Mouse (Mus musculus) left cerebral cortex, postnatal 10 days (tissue): ENCODE measurements around the gene Zfp365. TPM values are rescaled to one million over a fixed set of nuclear protein-coding genes. Genes with fewer than 3 reads are reported as not detected.

Experiments used
- DNase-seq, 2 experiments: peaks; one replicate each; pipeline ENCODE4 v3.0.0; 2021 to 2022; ENCODE audit warnings: low spot score in 2 of 2, mixed read lengths in 1 of 2; ENCODE audit errors: extremely low spot score in 1 of 2
- intact Hi-C: fragments of 180-260 bp; cut with DNase I; formaldehyde crosslinking; loops from one replicate; pipeline ENCODE4 v1.15.1; 2025
- total RNA-seq, 2 experiments: library from RNA; stranded (reverse); gene quantifications; 2 replicates each; pipeline ENCODE4 v1.2.3; 2021

Gene Zfp365
- total RNA-seq, 2 experiments from 2014 or later: 131 to 132 TPM

- no peak for DNase-seq
Measured at GRCm38 (mm10) chr10:67857561-67857906, 54.9 kb downstream of the Zfp365 start.

DNA sequence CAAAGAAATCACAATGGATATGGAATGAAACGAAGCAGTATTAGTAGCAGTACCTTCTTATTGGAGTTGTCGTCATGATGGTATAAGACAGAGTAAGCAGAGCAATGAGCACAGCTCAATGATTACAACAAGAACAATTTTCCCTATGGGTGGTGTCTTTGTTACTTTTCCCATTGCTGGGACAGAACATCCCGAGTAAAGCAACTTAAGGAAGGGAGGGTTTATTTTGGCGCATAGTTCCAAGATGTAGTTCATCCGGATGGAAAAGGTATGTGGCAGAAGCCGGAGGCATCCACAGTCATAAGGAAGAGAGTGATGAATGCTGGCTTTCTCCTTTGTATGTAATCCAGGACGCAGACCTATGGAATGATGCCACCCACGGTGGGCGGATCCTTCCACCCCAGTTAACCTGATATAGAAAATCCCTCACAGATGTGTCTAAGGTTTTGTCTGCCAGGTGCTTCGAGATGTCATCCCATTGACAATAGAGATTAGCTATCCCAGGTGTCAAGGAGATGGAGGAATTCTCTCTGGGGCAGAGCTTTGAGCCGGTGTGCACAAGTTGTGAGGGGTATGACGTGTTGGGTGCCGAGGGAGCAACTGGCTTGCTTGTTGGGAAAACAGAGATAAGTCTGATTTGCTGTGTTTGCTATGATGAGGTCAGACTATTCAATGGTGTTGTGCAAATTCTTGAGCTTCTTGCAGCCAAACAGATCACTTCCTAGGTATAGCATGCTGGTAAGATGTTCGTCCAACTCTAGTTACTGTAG is 55.5 kb downstream of the Zfp365 start:
- intact Hi-C loops: loop anchor here (2.0 to 5.0 kb wide), 3 partner anchors 130 to 538 kb away; partner anchors contain the start of gene Egr2
- no peak for DNase-seq

More at GRCm38 (mm10) chr10:67857561-67857906, 54.9 kb downstream of the Zfp365 start:
- intact Hi-C loops: loop anchor here (2.0 to 5.0 kb wide), 3 partner anchors 130 to 539 kb away; partner anchors contain the start of gene Egr2

DNA sequence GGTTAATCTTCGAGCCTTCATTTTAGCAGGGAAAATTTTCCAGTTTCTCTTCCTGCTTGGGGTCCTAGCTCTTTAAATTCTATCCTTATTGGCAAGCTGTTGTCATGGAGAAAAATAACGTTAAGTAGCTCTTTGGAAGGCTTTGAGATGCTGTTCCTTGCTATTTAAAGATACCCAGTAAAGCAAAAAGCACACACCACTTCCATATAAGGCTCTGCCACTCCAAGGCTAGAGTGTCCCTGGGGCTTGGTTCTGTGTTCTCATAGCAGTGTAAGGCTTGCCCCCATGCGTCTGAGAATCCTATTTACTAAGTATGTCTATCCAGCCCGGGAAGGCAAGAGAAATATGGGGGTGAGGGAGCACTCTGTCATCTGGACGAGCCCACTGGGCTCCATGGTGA is 56.7 kb downstream of the Zfp365 start:
- intact Hi-C loops: loop anchor here (2.0 to 5.0 kb wide), 3 partner anchors 128 to 537 kb away; partner anchors contain the start of gene Egr2
- peak in 1 of 2 experiments; percentile 42 for DNase-seq

DNA sequence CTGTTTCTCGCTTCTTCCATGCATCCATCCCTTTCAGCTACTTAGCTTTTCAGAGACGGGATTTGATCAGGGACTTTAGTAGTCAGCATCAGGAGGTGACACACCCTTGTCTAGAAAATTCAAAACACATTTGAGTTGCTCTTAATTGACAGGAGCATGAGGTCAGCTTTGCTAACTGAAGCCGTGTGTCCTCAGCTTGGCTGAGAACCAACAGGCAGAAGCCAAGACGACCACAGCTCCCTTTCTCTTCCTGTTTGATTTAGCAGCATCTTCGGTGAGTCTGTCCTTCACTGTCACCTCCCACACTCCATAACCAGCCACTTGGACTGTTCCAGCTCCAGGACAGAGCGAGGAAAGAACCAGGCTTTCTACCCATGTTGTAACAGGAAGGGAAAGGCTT is 60.1 kb downstream of the Zfp365 start:
- no peak for DNase-seq

GRCm38 (mm10) chr10:67851079-67851478 is 61.4 kb downstream of the Zfp365 start:
- DNase-seq: no peak
- intact Hi-C loops: no loop called here

More for the DNA sequence above, 60.1 kb downstream of the Zfp365 start:
- intact Hi-C loops: no loop called here

DNA sequence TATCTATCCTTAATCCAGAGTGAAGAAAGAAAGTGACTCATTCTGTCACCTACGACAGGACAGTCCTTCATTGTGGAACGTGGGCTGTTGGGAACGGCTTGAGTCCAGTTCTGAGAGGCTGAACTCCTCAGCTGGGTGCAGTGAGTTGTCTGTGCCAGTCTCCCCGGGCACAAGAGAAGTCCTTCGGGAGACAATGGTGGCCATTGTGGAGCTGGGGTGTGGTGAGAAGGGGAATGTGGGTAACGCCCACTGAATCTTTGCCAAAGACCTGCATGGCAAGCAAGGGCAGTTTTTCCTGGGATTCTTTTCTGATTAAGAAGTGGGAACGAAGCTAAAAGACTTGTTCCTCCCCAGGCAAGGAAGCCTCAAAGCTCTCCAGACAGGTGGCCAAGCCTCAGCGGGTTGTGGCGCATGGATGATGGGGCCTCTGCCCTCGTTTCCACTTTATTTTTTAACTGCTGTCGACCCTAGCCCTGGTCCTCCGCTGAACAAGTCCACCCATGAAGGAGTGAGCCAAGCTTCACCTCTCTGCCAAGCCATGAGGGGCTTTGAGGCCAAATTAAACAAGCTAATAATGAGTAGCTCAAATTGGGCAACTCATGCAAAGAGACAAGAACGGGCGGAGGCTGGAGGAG is 66.3 kb downstream of the Zfp365 start:
- intact Hi-C loops: no loop called here

GRCm38 (mm10) chr10:67841596-67841995 is 70.9 kb downstream of the Zfp365 start:
- intact Hi-C loops: no loop called here

More for the DNA sequence above, 66.3 kb downstream of the Zfp365 start:
- DNase-seq: no peak

GRCm38 (mm10) chr10:67840735-67841134 is 71.7 kb downstream of the Zfp365 start:
- intact Hi-C loops: no loop called here
- no peak for DNase-seq

More at GRCm38 (mm10) chr10:67841596-67841995, 70.9 kb downstream of the Zfp365 start:
- no peak for DNase-seq

- no peak for DNase-seq
- intact Hi-C loops: no loop called here
Measured at GRCm38 (mm10) chr10:67839156-67839555, 73.3 kb downstream of the Zfp365 start.

GRCm38 (mm10) chr10:67836426-67836825 is 76.0 kb downstream of the Zfp365 start:
- intact Hi-C loops: no loop called here
- DNase-seq: no peak

Other genes starting within 250 kb of the Zfp365 start
- gene Rtkn2, start 66.9 kb upstream of the Zfp365 start, total RNA-seq: 1 to 10 TPM; 5.4 to 5.7 TPM